Mouse (Mus musculus): ENCODE data around the gene Wdr74.

The Wdr74 gene

GRCm38 (mm10) chr19:8735389-8736159 is at the start of gene Wdr74:
TSS of gene Wdr74 (plus strand) at chr19:8735827.
- DNase-seq (ENCODE audit: low spot score) = peak; percentile 89

DNA sequence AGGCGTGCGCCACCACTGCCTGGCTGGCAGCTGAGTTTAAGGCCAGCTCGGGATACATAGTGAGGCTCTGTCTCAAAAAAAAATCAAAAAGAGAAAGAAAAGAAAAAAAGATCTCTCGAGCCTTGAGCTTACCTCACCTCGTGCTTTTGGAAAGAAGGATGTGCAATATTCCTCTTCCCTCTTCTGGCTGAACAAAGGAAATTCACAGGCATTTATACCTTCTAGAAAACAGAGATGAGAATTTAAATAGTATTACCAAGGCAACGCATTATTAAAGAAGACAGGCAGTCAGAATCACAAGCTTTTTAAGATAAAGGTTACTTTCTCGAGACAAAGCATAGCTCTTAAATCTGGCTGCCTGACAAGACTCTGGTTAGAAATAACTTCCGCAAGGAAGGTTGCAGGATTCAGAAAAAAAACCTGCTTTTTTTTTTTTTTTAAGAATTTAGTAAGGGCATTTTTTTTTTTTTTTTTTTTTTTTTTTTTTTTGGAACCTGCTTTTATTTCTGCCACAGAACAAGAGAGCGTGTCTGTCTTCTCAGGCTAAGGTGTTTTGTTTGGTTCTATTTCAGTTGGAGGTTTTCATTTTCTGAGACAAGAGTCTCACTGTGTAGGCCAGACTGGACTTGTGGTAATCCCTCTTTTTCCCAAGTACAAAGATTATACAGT is 43.6 kb upstream of the Wdr74 start:
- DNase-seq (ENCODE audit: low spot score) = no peak

- DNase-seq (ENCODE audit: low spot score) = no peak
Measured at GRCm38 (mm10) chr19:8692740-8693139, 42.9 kb upstream of the Wdr74 start.

GRCm38 (mm10) chr19:8695330-8695729 is 40.3 kb upstream of the Wdr74 start:
- no peak for DNase-seq (ENCODE audit: low spot score)

GRCm38 (mm10) chr19:8699652-8700051 is 36.0 kb upstream of the Wdr74 start:
- no peak for DNase-seq (ENCODE audit: low spot score)

DNA sequence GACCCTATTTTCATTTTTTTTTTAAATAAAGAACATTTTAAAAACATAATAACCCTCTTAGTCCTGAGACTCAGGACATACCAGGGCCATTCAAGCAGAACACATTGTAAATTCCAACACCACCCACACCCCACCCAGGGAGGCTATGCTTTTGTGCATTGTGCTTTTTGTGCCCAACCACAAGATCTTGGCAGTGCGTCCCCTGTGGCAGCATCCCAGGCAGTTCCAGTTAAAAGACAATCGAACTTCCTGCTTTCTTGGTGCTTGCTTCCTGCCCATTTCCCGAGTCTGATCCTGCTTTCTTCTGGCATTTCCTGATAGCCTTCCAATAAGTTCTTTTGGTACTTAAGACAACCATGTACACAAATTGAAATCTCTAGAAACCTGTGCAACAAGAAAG is 33.2 kb upstream of the Wdr74 start:
- no peak for DNase-seq (ENCODE audit: low spot score)

DNA sequence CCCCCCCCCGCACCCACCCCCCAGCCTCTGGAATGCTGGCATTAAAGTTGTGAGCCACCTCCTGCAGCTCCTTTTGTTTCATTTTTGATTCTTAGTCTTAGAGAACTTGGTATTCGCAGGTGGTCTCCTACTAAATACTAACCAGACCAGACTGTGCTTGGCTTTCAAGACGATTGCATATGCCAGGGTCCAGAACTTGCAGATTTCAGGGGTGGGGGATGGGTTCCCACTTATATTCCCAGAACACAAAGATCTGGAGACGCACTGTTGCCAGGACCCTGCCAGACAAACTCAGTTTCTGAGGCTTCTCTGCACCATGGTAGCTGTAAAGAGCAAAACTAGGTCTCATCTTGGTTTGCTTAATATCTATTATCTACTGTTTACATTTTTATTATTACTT is 32.1 kb upstream of the Wdr74 start:
- DNase-seq (ENCODE audit: low spot score) = no peak

DNA sequence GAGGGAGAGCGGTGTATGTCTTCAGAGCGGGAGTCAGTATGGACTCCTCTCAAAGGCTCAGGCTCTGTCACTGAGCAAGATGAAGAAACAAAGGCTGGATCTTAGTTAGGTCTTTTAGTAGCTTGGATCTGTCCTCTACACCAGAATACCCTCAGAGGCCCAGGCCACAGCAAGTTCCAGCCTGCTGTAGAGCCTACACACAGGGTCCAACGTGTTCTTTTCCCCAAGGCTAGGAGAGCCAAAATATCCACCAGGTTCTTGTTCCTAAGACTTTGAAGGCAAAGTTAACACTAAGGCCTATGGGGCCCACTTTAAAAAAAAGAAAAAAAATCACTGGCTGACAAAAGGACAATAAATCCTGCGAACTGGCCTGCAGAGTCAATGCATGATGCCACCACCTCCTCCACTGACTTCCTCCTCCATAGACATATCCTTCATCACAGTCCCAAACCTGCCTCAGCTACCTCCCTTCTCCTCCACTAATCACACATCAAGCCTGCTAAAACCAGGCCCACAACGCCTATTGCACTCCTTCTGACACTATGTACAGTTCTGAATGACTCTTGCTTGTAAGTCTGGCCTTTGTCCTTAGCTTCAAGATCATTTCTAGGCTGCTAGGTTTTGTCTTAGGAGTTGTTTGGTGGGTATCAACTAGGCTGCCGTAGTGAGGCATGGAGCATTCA is 30.5 kb upstream of the Wdr74 start:
- DNase-seq (ENCODE audit: low spot score) = no peak

DNA sequence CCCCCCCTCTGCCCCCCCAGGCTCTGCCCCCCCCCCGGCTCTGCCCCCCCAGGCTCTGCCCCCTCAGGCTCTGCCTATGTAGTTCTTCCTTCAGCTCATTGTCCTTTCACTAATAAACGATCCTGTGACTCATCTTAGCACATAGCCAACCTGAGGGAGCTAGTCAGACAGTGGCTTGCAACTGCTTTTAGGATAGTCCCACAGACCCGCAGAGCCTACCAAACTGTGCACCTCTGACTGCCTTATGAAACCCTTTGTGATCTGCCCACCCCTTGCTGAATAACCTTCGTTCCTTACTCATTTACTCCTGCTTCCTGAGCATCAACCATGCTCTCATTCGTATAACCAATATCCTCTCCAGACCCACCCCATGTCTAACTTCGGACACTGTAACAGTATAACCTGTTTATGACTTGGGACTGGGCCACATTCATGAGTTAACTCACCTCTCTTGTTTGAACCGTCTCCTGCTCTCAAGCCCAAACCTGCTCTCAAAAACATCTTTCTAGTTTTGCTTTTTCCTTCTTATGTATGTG is 29.4 kb upstream of the Wdr74 start:
- DNase-seq (ENCODE audit: low spot score) = no peak

- no peak for DNase-seq (ENCODE audit: low spot score)
Measured at GRCm38 (mm10) chr19:8706930-8707329, 28.7 kb upstream of the Wdr74 start.

- no peak for DNase-seq (ENCODE audit: low spot score)
Measured at GRCm38 (mm10) chr19:8708954-8709353, 26.7 kb upstream of the Wdr74 start.

- no peak for DNase-seq (ENCODE audit: low spot score)
Measured at GRCm38 (mm10) chr19:8710057-8710456, 25.6 kb upstream of the Wdr74 start.

GRCm38 (mm10) chr19:8711506-8711905 is 24.1 kb upstream of the Wdr74 start:
- DNase-seq (ENCODE audit: low spot score) = no peak

DNA sequence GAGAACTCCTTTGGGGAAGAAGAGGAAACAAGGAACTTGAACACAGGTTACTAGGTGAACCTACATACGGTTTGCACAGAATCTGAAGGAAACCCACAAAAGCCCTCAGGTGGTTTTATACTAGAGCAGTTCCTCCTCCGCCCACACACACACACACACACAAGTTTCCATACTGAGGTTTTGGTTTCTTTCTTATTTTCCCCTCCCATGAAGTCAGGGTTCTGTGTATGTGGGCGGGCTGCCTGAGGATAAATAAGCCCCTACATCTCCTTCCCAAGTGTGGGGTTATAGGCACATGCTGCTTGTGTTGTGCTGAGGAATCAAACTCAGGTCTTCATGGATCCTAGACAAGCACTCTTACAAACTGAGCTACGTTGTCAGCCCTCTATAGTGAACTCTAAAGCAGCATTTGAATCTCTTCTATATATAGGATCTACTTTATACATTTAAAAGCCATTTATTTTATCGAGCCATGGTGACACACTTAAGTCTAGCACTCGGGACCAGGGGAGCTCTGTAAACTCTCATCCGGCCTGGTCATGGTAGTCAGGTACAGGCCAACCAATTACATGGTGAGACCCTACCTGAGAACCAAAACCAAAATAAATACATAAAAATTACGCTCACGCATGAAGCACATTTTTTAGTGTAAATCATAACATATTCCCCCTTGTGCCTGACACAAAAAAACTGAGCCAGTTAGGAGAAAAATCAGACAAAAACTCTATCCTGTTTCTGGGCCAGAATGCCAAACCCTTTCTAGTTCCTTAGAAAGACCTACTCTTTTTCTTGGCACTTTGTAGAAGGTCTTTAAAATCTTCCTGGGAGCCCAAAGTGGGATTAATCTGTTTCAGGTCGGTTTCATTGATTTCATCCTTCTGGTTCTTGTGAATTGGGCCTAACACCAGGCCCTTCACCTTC is 23.4 kb upstream of the Wdr74 start:
- DNase-seq (ENCODE audit: low spot score) = no peak

GRCm38 (mm10) chr19:8712870-8713305 is 22.7 kb upstream of the Wdr74 start:
- DNase-seq (ENCODE audit: low spot score) = peak; percentile 52

GRCm38 (mm10) chr19:8713306-8713996 is 22.2 kb upstream of the Wdr74 start:
- DNase-seq (ENCODE audit: low spot score) = peak; percentile 89

DNA sequence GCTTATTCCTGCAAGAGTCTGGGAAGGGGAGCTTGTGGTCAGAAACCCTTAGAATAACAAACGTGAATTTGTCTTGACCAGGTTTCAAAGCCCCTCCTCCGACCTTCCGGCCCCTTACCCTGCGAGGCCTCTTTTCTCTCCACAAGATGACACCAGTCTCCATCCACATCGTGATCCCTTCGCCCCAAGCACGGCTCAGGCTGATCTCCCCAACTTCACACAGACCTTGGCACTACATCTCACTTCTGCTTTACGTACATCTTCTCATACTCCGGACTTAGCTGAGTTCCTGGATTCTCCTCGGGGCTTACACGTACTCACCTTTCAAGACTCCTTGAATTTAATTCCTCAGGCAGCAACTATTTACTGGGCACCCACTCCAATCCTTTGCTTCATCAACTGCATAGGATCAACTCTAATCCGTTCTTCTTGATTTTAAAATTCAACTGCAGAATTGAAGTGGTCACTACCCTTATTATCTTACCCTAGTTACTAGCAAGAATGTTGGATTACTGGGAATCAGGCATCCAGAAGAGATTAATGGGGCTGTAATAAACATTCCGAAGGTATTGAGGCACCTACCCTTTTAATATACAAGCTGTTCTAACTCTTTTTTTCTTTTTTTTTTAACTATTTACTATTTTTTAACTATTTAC is 21.5 kb upstream of the Wdr74 start:
- DNase-seq (ENCODE audit: low spot score) = no peak

- DNase-seq (ENCODE audit: low spot score) = no peak
Measured at GRCm38 (mm10) chr19:8714653-8715481, 20.8 kb upstream of the Wdr74 start.

Measured in ovary, postnatal 10 days (tissue).